Mouse (Mus musculus): ENCODE results near the gene Vrk1. TPM values are rescaled to one million over a fixed set of nuclear protein-coding genes. Genes with fewer than 3 reads are reported as not detected.
A peak's percentile ranks its signal among the peaks of the same experiment; 100 is the strongest.

Vrk1 gene
- total and polyA plus RNA-seq, 2 experiments from 2014 or later, result 17.7 to 32.0 TPM

GRCm38 (mm10) chr12:105995940-105996339, 14.1 kb upstream of the Vrk1 start:
- DNase-seq (ENCODE audit: low spot score) (no peak), ATAC-seq (no peak)
- WGBS, result 68% methylated on average over 4 of the region's 4 CpGs
- Histone ChIP-seq H3K27ac (no peak overlapping the region), H3K4me2 (ENCODE audit: low read depth, low read length) (no peak overlapping the region), H3K27me3 (ENCODE audit: insufficient read depth, low read length) (no peaks in the 10 kb centered on the region), H3K4me3 (ENCODE audit: low read length) (no peak overlapping the region), H3K4me1 (ENCODE audit: insufficient read depth, low read length) (no peaks in the 10 kb centered on the region; the same call in 1 of the 2 replicates), H3K9me3 (ENCODE audit: low read length) (no peaks in the 10 kb centered on the region), H3K36me3 (ENCODE audit: insufficient read depth, low read length) (no peaks in the 10 kb centered on the region), H3K9ac (replicated peaks; ENCODE audit: low read length) (no peak overlapping the region)
- TF ChIP-seq CTCF (IDR thresholded peaks at IDR 0.05; ENCODE audit: low read depth), result no peak

GRCm38 (mm10) chr12:105997028-105997786, 12.8 kb upstream of the Vrk1 start:
- Histone ChIP-seq H3K27ac (no peak overlapping the region), H3K4me2 (ENCODE audit: low read depth, low read length) (no peak overlapping the region)

GRCm38 (mm10) chr12:106001775-106002174, 8.3 kb upstream of the Vrk1 start:
- no peak overlapping the region for H3K4me2 ChIP-seq (ENCODE audit: low read depth, low read length)
- no peaks in the 10 kb centered on the region for H3K9me3 ChIP-seq (ENCODE audit: low read length)
- 51% methylated on average over 8 of the region's 8 CpGs for WGBS
- no peak overlapping the region for H3K9ac ChIP-seq (replicated peaks; ENCODE audit: low read length)
- no peaks in the 10 kb centered on the region for H3K4me1 ChIP-seq (ENCODE audit: insufficient read depth, low read length)
- ATAC-seq (0 out of 2 replicates have a peak, but pooled peaks have one; percentile 35), DNase-seq (ENCODE audit: low spot score) (peak; percentile 32)
- no peaks in the 10 kb centered on the region for H3K27me3 ChIP-seq (ENCODE audit: insufficient read depth, low read length)
- H3K36me3 ChIP-seq (ENCODE audit: insufficient read depth, low read length), result no peaks in the 10 kb centered on the region
- no peak overlapping the region for H3K27ac ChIP-seq
- H3K4me3 ChIP-seq (ENCODE audit: low read length), result no peak overlapping the region
- TF ChIP-seq CTCF (IDR thresholded peaks at IDR 0.05; ENCODE audit: low read depth), result peak; percentile 23; the same call in 1 of the 2 replicates

More at GRCm38 (mm10) chr12:105997028-105997786, 12.8 kb upstream of the Vrk1 start:
- no peak for ATAC-seq
- Histone ChIP-seq H3K4me1 (ENCODE audit: insufficient read depth, low read length) (no peaks in the 10 kb centered on the region; the same call in 1 of the 2 replicates), H3K4me3 (ENCODE audit: low read length) (no peak overlapping the region), H3K9me3 (ENCODE audit: low read length) (no peaks in the 10 kb centered on the region), H3K27me3 (ENCODE audit: insufficient read depth, low read length) (no peaks in the 10 kb centered on the region), H3K36me3 (ENCODE audit: insufficient read depth, low read length) (no peaks in the 10 kb centered on the region), H3K9ac (replicated peaks; ENCODE audit: low read length) (no peak overlapping the region)
- WGBS, result 71% methylated on average over 19 of the region's 19 CpGs
- peak; percentile 11 for DNase-seq (ENCODE audit: low spot score)
- no peak for TF ChIP-seq CTCF (IDR thresholded peaks at IDR 0.05; ENCODE audit: low read depth)

GRCm38 (mm10) chr12:106004719-106005118, 5.3 kb upstream of the Vrk1 start:
- H3K27me3 ChIP-seq (ENCODE audit: insufficient read depth, low read length), result no peaks in the 10 kb centered on the region
- no peak for DNase-seq (ENCODE audit: low spot score)
- no peak for ATAC-seq
- no peak overlapping the region for H3K27ac ChIP-seq
- no peak overlapping the region for H3K9ac ChIP-seq (replicated peaks; ENCODE audit: low read length)
- H3K4me1 ChIP-seq (ENCODE audit: insufficient read depth, low read length), result no peaks in the 10 kb centered on the region
- TF ChIP-seq CTCF (IDR thresholded peaks at IDR 0.05; ENCODE audit: low read depth), result no peak
- no peak overlapping the region for H3K4me3 ChIP-seq (ENCODE audit: low read length)
- H3K36me3 ChIP-seq (ENCODE audit: insufficient read depth, low read length), result no peaks in the 10 kb centered on the region
- 74% methylated on average over 6 of the region's 6 CpGs for WGBS
- H3K9me3 ChIP-seq (ENCODE audit: low read length), result no peaks in the 10 kb centered on the region
- H3K4me2 ChIP-seq (ENCODE audit: low read depth, low read length), result no peak overlapping the region

GRCm38 (mm10) chr12:106006218-106006617, 3.8 kb upstream of the Vrk1 start:
- DNase-seq (ENCODE audit: low spot score), result no peak
- no peaks in the 10 kb centered on the region for H3K27me3 ChIP-seq (ENCODE audit: insufficient read depth, low read length)
- H3K9ac ChIP-seq (replicated peaks; ENCODE audit: low read length), result no peak overlapping the region
- no peaks in the 10 kb centered on the region for H3K36me3 ChIP-seq (ENCODE audit: insufficient read depth, low read length)
- no peak for ATAC-seq
- no peak overlapping the region for H3K4me2 ChIP-seq (ENCODE audit: low read depth, low read length)
- H3K27ac ChIP-seq, result no peak overlapping the region
- 87% methylated on average over 6 of the region's 6 CpGs for WGBS
- no peak overlapping the region for H3K4me3 ChIP-seq (ENCODE audit: low read length)
- TF ChIP-seq CTCF (IDR thresholded peaks at IDR 0.05; ENCODE audit: low read depth), result no peak
- H3K9me3 ChIP-seq (ENCODE audit: low read length), result no peaks in the 10 kb centered on the region
- no peaks in the 10 kb centered on the region for H3K4me1 ChIP-seq (ENCODE audit: insufficient read depth, low read length)

GRCm38 (mm10) chr12:106008348-106009050, 1.5 kb upstream of the Vrk1 start:
- TF ChIP-seq CTCF (IDR thresholded peaks at IDR 0.05; ENCODE audit: low read depth), result no peak
- 76% methylated on average over 22 of the region's 22 CpGs for WGBS
- Histone ChIP-seq H3K4me2 (ENCODE audit: low read depth, low read length) (no peak overlapping the region), H3K36me3 (ENCODE audit: insufficient read depth, low read length) (no peaks in the 10 kb centered on the region), H3K4me3 (ENCODE audit: low read length) (no peak overlapping the region), H3K27me3 (ENCODE audit: insufficient read depth, low read length) (no peaks in the 10 kb centered on the region), H3K9me3 (ENCODE audit: low read length) (no peaks in the 10 kb centered on the region), H3K4me1 (ENCODE audit: insufficient read depth, low read length) (no peaks in the 10 kb centered on the region), H3K9ac (replicated peaks; ENCODE audit: low read length) (no peak overlapping the region), H3K27ac (no peak overlapping the region)
- DNase-seq (ENCODE audit: low spot score) (no peak), ATAC-seq (no peak)

Data from hindbrain, postnatal 0 days (tissue).